Mouse (Mus musculus): ENCODE data around the gene Plac1.
A peak's percentile ranks its signal among the peaks of the same experiment; 100 is the strongest.
"Not testable (repeated sequence)": the region's sequence is repeated elsewhere in the genome, so short reads cannot be mapped to it uniquely, and the experiment has no call there.

Plac1 gene

GRCm38 (mm10) chrX:53240011-53240410 is at the start of gene Plac1:
Gene Plac1 (minus strand): TSS chrX:53240111.
- DNase-seq (ENCODE audit: low read depth in 1 of 2, low spot score in 2 of 2): no peak

GRCm38 (mm10) chrX:53287924-53288323 is 48.0 kb upstream of the Plac1 start:
- DNase-seq (ENCODE audit: low read depth in 1 of 2, low spot score in 2 of 2): no peak

GRCm38 (mm10) chrX:53273124-53273523 is 33.2 kb upstream of the Plac1 start, which contains the start of gene Fam122c:
Gene Fam122c (plus strand): TSS chrX:53273424.
- DNase-seq (ENCODE audit: low read depth in 1 of 2, low spot score in 2 of 2): no peak

- not testable (repeated sequence) for DNase-seq (ENCODE audit: low read depth in 1 of 2, low spot score in 2 of 2)
Measured at GRCm38 (mm10) chrX:53271628-53272027, 31.7 kb upstream of the Plac1 start.

GRCm38 (mm10) chrX:53270063-53270432 is 30.1 kb upstream of the Plac1 start:
- no peak for DNase-seq (ENCODE audit: low read depth in 1 of 2, low spot score in 2 of 2)

- peak; percentile 63 to 82 for DNase-seq (ENCODE audit: low read depth in 1 of 2, low spot score in 2 of 2)
Measured at GRCm38 (mm10) chrX:53269289-53270062, 29.6 kb upstream of the Plac1 start, which contains the start of gene Fam122b. Gene Fam122b (minus strand): TSS chrX:53269805.

- DNase-seq (ENCODE audit: low read depth in 1 of 2, low spot score in 2 of 2): peak; percentile 3 to 22
Measured at GRCm38 (mm10) chrX:53268856-53269255, 28.9 kb upstream of the Plac1 start.

- no peak for DNase-seq (ENCODE audit: low read depth in 1 of 2, low spot score in 2 of 2)
Measured at GRCm38 (mm10) chrX:53266186-53266585, 26.3 kb upstream of the Plac1 start.

GRCm38 (mm10) chrX:53255195-53255594 is 15.3 kb upstream of the Plac1 start:
- no peak for DNase-seq (ENCODE audit: low read depth in 1 of 2, low spot score in 2 of 2)

GRCm38 (mm10) chrX:53237971-53238370 is 1.9 kb downstream of the Plac1 start:
- DNase-seq (ENCODE audit: low read depth in 1 of 2, low spot score in 2 of 2): no peak

- DNase-seq (ENCODE audit: low read depth in 1 of 2, low spot score in 2 of 2): no peak
Measured at GRCm38 (mm10) chrX:53236404-53236803, 3.5 kb downstream of the Plac1 start.

- no peak for DNase-seq (ENCODE audit: low read depth in 1 of 2, low spot score in 2 of 2)
Measured at GRCm38 (mm10) chrX:53233689-53234088, 6.2 kb downstream of the Plac1 start.

GRCm38 (mm10) chrX:53231965-53232364 is 7.9 kb downstream of the Plac1 start:
- DNase-seq (ENCODE audit: low read depth in 1 of 2, low spot score in 2 of 2): no peak

- no peak for DNase-seq (ENCODE audit: low read depth in 1 of 2, low spot score in 2 of 2)
Measured at GRCm38 (mm10) chrX:53224353-53224944, 15.5 kb downstream of the Plac1 start.

GRCm38 (mm10) chrX:53220855-53221254 is 19.1 kb downstream of the Plac1 start:
- no peak for DNase-seq (ENCODE audit: low read depth in 1 of 2, low spot score in 2 of 2)

GRCm38 (mm10) chrX:53214557-53215229 is 25.2 kb downstream of the Plac1 start:
- no peak for DNase-seq (ENCODE audit: low read depth in 1 of 2, low spot score in 2 of 2)

GRCm38 (mm10) chrX:53213838-53214237 is 26.1 kb downstream of the Plac1 start:
- DNase-seq (ENCODE audit: low read depth in 1 of 2, low spot score in 2 of 2): no peak

GRCm38 (mm10) chrX:53212485-53212884 is 27.4 kb downstream of the Plac1 start:
- DNase-seq (ENCODE audit: low read depth in 1 of 2, low spot score in 2 of 2): no peak

- no peak for DNase-seq (ENCODE audit: low read depth in 1 of 2, low spot score in 2 of 2)
Measured at GRCm38 (mm10) chrX:53211756-53212483, 28.0 kb downstream of the Plac1 start.

- no peak for DNase-seq (ENCODE audit: low read depth in 1 of 2, low spot score in 2 of 2)
Measured at GRCm38 (mm10) chrX:53209431-53209830, 30.5 kb downstream of the Plac1 start.

GRCm38 (mm10) chrX:53204690-53205311 is 35.1 kb downstream of the Plac1 start:
- DNase-seq (ENCODE audit: low read depth in 1 of 2, low spot score in 2 of 2): no peak
